Mouse (Mus musculus) midbrain, postnatal 0 days (tissue): Measurements from ENCODE around the gene Nppc. TPM values are rescaled to one million over a fixed set of nuclear protein-coding genes. Genes with fewer than 3 reads are reported as not detected.

Experiments
- ATAC-seq: fragments of 200-750 bp; cut with Nextera tagmentation; 2 replicates; pipeline ENCODE4 v1.8.0; 2017; ENCODE audit warnings: moderate number of reproducible peaks, mild to moderate bottlenecking, moderate TSS enrichment, moderate library complexity; ENCODE audit not compliant: low FRiP score
- DNase-seq: peaks from one replicate; pipeline ENCODE4 v3.0.0-alpha.2; 2015; ENCODE audit warnings: low spot score
- H3K27ac ChIP-seq: fragments of 300-500 bp; sonication (generic); 2 replicates; pipeline ENCODE4 v1.5.1; 2014; ENCODE audit warnings: low read depth, mild to moderate bottlenecking, low read length, mixed read lengths
- H3K27me3 ChIP-seq: fragments of 300-500 bp; sonication (generic); 2 replicates; pipeline ENCODE4 v1.6.1; 2014; ENCODE audit warnings: low read length, control low read depth, mixed read lengths; ENCODE audit not compliant: insufficient read depth
- H3K36me3 ChIP-seq: fragments of 300-500 bp; sonication (generic); 2 replicates; pipeline ENCODE4 v1.6.1; 2014; ENCODE audit warnings: low read length, control low read depth, mixed read lengths; ENCODE audit not compliant: insufficient read depth
- H3K4me1 ChIP-seq: fragments of 300-500 bp; sonication (generic); 2 replicates; pipeline ENCODE4 v1.6.1; 2014; ENCODE audit warnings: mild to moderate bottlenecking, control low read depth, antibody characterized with exemption, low read length, mixed read lengths; ENCODE audit not compliant: insufficient read depth
- H3K4me2 ChIP-seq: fragments of 300-500 bp; sonication (generic); 2 replicates; pipeline ENCODE4 v1.6.1; 2014; ENCODE audit warnings: low read depth, mild to moderate bottlenecking, low read length, mixed read lengths; ENCODE audit not compliant: poor library complexity, severe bottlenecking
- H3K4me3 ChIP-seq: fragments of 300-500 bp; sonication (generic); 2 replicates; pipeline ENCODE4 v1.5.1; 2014; ENCODE audit warnings: low read depth, mild to moderate bottlenecking, low read length, moderate library complexity
- H3K9ac ChIP-seq: fragments of 300-500 bp; sonication (generic); replicated peaks from 2 replicates; pipeline ENCODE4 v1.6.1; 2014; ENCODE audit warnings: mild to moderate bottlenecking, low read length, moderate library complexity, mixed read lengths; ENCODE audit not compliant: poor library complexity, severe bottlenecking
- H3K9me3 ChIP-seq: fragments of 300-500 bp; sonication (generic); 2 replicates; pipeline ENCODE4 v1.6.1; 2016; ENCODE audit warnings: low read length, control low read depth
- CTCF ChIP-seq: IDR thresholded peaks from 2 replicates; pipeline ENCODE4 v1.5.1; 2016; ENCODE audit warnings: antibody characterized with exemption, mild to moderate bottlenecking
- WGBS: fragments of 180-500 bp; shearing (Covaris S2); extraction: QIAGEN DNeasy Blood & Tissue Kit; methylation state at CpG from one replicate; pipeline ENCODE4 v1.1.7; 2014; 5-methylcytosine and 5-hydroxymethylcytosine counted together
- polyA plus RNA-seq: library from polyadenylated mRNA; unstranded; fragments of >200 nt; fragmentation: Nextera tagmentation; extraction: Ambion mirVana; gene quantifications from 2 replicates; pipeline ENCODE4 v1.2.1, GENCODE M21; 2015
- total RNA-seq: library from RNA; depleted of rRNA; stranded (reverse); fragments of >200 nt; gene quantifications from 2 replicates; pipeline ENCODE4 v1.2.3, GENCODE M21; 2014

The Nppc gene
- total and polyA plus RNA-seq, 2 experiments from 2014 or later, result 4.3 to 6.6 TPM

DNA sequence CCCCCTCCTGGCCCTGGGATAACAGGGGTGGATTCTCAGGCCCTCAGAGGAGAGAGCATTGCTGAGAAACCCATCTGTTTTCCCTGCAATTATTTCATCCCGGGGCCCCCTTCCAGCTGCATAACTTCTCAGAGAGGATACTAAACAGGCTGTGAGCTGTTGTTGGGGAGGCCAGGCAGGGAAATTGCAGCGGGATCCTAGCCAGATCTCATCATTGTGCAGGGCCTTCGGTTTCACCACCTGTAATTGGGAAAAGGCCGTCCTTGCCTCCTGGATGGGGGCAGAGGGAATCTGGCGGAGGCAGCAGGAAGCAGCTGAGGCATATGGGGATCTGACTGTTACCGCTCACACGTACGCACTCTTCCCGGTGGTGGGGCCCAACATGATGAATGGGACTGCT lies 4.0 kb upstream of the Nppc start:
- no peaks in the 10 kb centered on the region for H3K9me3 ChIP-seq
- no peak for TF ChIP-seq CTCF
- no peak overlapping the region for H3K27ac ChIP-seq
- H3K27me3 ChIP-seq, result no peaks in the 10 kb centered on the region
- DNase-seq, result no peak
- H3K9ac ChIP-seq, result no peak overlapping the region
- 78% methylated on average over 9 of the region's 9 CpGs for WGBS
- no peaks in the 10 kb centered on the region for H3K36me3 ChIP-seq
- no peak overlapping the region for H3K4me2 ChIP-seq
- H3K4me1 ChIP-seq, result no peaks in the 10 kb centered on the region
- H3K4me3 ChIP-seq, result no peak overlapping the region
- no peak for ATAC-seq

DNA sequence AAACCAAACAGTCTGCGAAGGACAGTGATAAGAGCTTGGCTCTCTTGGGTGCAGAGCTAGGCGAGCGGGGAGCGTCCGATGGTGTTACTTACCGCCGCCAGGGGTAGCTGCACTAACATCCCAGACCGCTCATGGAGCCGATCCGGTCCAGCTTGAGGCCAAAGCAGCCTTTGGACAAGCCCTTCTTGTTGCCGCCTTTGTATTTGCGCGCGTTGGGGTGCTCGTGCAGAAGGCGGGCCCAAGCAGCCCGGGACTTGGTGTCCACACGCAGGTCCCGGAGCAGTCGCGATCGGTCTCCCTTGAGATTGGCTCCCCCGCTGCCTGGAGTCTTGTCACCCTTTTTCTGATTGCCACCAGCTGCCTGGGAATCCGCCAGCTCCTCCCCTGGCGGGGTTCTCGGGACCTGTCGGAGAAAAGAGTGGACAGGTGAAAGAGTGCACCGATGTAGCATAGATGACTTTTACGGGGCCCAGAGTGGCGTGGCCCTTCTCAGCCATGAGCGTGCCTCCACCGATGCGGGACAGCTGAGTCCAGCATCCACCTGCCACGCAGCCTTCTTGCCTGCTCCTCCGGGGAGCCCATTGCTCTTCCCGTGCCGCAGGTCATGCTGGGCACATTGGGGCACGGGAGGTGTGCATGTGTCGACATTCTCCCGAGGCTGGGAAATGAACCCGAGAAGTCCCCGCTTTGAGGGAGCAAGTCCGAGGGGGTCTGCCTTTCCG lies 658 bp downstream of the Nppc start:
- no peaks in the 10 kb centered on the region for H3K4me1 ChIP-seq
- H3K9me3 ChIP-seq, result no peaks in the 10 kb centered on the region
- H3K4me3 ChIP-seq, result peak overlapping the region; percentile 60
- peak; percentile 91 for TF ChIP-seq CTCF
- H3K27me3 ChIP-seq, result peaks cover 7% of the 10 kb centered on the region; the same call in 1 of the 2 replicates
- peak; percentile 88 for DNase-seq
- peak overlapping the region; percentile 2; the same call in 1 of the 2 replicates for H3K27ac ChIP-seq
- H3K4me2 ChIP-seq, result peak overlapping the region; percentile 94
- H3K36me3 ChIP-seq, result no peaks in the 10 kb centered on the region
- peak overlapping the region; percentile 55 for H3K9ac ChIP-seq
- WGBS, result under 1% methylated on average over 43 of the region's 44 CpGs
- ATAC-seq, result peak; percentile 74

DNA sequence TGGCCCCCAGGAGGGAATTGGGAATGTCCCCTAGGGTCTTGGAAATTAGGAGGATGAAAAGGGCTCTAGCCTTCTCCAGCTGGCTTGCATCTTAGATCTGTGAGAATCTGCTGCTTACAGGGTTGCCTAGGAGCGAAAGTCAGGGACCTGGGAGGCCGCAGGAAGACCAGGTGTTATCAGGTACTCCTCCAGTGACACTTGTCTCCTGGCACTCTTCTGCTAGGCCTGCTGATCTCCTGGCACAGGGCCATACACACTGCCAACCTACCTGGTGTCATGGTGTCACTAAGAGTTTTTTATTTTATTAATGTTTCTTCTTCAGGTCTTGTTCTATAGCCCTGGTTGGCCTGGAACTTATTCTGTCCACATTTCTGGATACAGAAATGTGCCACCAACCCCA lies 5.3 kb downstream of the Nppc start:
- H3K27me3 ChIP-seq, result peaks cover 7% of the 10 kb centered on the region; the same call in 1 of the 2 replicates
- DNase-seq (no peak), ATAC-seq (no peak)
- WGBS, result 83% methylated on average over 2 of the region's 2 CpGs
- H3K36me3 ChIP-seq, result no peaks in the 10 kb centered on the region
- TF ChIP-seq CTCF, result no peak
- no peaks in the 10 kb centered on the region for H3K9me3 ChIP-seq
- no peak overlapping the region for H3K27ac ChIP-seq
- no peak overlapping the region for H3K9ac ChIP-seq
- no peaks in the 10 kb centered on the region for H3K4me1 ChIP-seq
- H3K4me3 ChIP-seq, result no peak overlapping the region
- H3K4me2 ChIP-seq, result no peak overlapping the region

DNA sequence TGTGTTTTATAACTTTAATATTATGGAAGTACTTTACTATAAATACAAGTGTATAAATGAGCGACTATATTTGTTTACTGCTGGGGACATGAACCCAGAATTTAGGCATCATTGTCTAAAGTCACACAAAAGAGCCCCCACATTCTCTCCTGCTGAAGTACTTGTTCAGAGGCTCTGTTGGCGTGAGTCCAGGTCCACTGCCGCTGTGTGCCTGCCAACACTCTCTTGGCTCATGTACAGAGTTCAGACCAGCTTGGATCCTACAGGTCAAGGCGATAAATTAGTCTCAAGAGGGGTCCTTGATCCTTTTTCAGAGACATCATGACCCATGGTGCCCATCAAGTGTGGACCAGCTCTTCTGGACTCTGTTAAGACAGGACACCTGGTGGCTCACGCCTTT lies 13.3 kb downstream of the Nppc start:
- WGBS, result 76% methylated on average over 5 of the region's 5 CpGs
- Histone ChIP-seq H3K9ac (no peak overlapping the region), H3K4me3 (no peak overlapping the region), H3K4me2 (no peak overlapping the region), H3K27me3 (no peaks in the 10 kb centered on the region), H3K9me3 (no peaks in the 10 kb centered on the region), H3K27ac (no peak overlapping the region), H3K36me3 (no peaks in the 10 kb centered on the region), H3K4me1 (no peaks in the 10 kb centered on the region)
- ATAC-seq (no peak), DNase-seq (no peak)
- no peak for TF ChIP-seq CTCF

DNA sequence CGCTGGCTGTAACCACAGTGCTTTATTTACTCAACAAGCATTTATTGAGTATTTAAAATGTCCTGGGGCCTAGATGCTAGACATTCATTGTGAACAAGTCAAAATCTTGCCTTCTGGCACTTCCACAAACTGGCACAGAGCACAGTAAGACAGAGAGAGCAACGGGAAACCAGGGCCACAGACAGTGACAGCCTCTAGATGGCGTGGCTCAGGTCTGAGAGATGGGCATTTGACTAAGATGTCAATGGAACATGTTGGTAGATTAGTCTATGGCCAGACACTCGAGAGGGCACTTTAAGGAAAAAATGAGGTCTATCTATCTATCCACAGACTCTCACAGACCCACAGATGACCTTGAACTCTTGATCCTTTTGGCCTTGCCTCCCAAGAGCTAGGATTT lies 17.7 kb downstream of the Nppc start:
- Histone ChIP-seq H3K4me1 (no peaks in the 10 kb centered on the region), H3K27me3 (no peaks in the 10 kb centered on the region), H3K36me3 (no peaks in the 10 kb centered on the region), H3K9me3 (no peaks in the 10 kb centered on the region), H3K27ac (no peak overlapping the region), H3K4me3 (no peak overlapping the region), H3K9ac (no peak overlapping the region), H3K4me2 (no peak overlapping the region)
- WGBS, result 66% methylated on average over 4 of the region's 4 CpGs
- DNase-seq (no peak), ATAC-seq (no peak)
- TF ChIP-seq CTCF, result peak; percentile 34

DNA sequence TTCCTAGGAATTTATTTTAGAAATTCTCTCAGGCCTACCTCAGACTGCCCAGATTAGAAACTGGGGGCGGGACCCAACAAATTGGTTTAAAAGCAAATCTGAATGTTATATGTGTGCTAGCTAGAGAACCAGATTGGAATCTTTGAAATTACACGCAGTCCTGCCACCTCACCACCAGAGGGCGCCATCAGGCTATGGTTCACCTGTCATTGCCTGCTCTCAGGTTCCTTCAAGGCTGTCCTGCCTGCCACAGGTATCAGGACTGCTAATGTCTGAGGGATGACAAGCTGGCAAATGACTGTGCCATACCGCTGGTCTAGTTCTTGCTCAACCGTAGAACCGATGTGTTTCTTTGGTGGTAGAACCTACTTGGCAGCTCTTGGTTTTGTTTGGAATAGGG lies 20.1 kb downstream of the Nppc start:
- Histone ChIP-seq H3K4me3 (no peak overlapping the region), H3K27ac (no peak overlapping the region), H3K36me3 (no peaks in the 10 kb centered on the region), H3K9ac (no peak overlapping the region), H3K27me3 (no peaks in the 10 kb centered on the region), H3K4me1 (no peaks in the 10 kb centered on the region), H3K4me2 (no peak overlapping the region), H3K9me3 (no peaks in the 10 kb centered on the region)
- ATAC-seq, result no peak
- DNase-seq, result peak; percentile 69
- TF ChIP-seq CTCF, result peak; percentile 91
- WGBS, result 24% methylated on average over 6 of the region's 6 CpGs
